Mouse (Mus musculus) adrenal gland, postnatal 10 days (tissue): ENCODE data around the gene Bcl10. TPM values are rescaled to one million over a fixed set of nuclear protein-coding genes. Genes with fewer than 3 reads are reported as not detected.
"Not testable (repeated sequence)": the region's sequence is repeated elsewhere in the genome, so short reads cannot be mapped to it uniquely, and the experiment has no call there.

Source experiments
- DNase-seq: peaks from one replicate; pipeline ENCODE4 v3.0.0; 2021; ENCODE audit warnings: mixed read lengths
- long read RNA-seq, 2 experiments: library from polyadenylated mRNA; stranded (forward); transcript quantifications; one replicate each; pipeline ENCODE4 v2.0.0; 2021
- total RNA-seq, 2 experiments: library from RNA; stranded (reverse); gene quantifications; 2 replicates each; pipeline ENCODE4 v1.2.3; 2021

Bcl10 gene
- total RNA-seq: 10 to 100 TPM; 24.3 to 25.5 TPM
- long read RNA-seq, experiment 1, transcript Bcl10-201 (3 exons, 1,949 nt): major isoform, 66 of 66 reads
- long read RNA-seq, experiment 1, partial matches to known transcripts: 0 of 66 reads
- long read RNA-seq, experiment 1, other reads (novel, unspliced or antisense): 0 of 66 reads
- long read RNA-seq, experiment 2, transcript Bcl10-201 (3 exons, 1,949 nt): major isoform, 20 of 24 reads
- long read RNA-seq, experiment 2, partial matches to known transcripts: 3 of 24 reads
- long read RNA-seq, experiment 2, other reads (novel, unspliced or antisense): 1 of 24 reads

DNA sequence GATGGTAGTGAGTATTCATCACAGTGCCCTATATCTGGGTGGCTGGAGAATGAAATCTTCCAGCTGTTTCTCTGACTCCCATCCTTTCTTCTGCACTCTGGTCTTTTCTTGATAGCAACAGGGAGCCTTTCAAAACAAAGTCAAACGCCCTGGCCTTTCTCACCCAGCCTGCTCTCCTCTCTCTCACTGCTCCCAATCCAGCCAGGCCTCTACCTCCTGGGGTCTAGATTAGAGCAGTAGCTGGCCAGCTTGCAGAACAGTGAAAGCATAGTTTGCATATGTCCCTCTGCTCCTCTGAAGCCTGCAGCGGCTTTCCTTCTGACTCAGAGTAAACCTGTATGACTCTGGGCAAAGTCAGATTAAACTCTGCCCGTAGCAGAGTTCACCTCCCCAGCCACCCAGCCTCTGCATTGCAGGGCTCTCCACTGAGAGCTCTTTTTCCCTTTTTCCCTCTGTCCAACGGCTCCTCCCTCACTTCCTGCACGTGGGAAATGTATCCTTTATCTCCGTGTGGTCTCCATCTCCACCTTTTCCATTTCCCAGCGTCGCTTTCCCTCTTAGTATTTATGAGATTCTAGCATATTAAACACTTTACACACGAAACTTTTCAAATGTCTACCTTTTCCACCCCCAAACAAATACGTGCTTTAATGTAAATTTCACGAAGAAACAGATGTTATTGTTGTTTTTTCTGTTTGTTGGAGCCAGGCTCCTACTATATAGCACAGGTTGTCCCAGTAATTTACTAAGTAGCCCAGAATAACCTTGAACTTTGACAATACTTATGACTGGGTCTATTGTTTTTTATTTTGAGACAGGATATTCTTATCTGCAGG lies at the start of gene Bcl10:
TSS of gene Bcl10 (plus strand) at position 786 of the 836 bp plus-strand sequence.
- DNase-seq: no peak

DNA sequence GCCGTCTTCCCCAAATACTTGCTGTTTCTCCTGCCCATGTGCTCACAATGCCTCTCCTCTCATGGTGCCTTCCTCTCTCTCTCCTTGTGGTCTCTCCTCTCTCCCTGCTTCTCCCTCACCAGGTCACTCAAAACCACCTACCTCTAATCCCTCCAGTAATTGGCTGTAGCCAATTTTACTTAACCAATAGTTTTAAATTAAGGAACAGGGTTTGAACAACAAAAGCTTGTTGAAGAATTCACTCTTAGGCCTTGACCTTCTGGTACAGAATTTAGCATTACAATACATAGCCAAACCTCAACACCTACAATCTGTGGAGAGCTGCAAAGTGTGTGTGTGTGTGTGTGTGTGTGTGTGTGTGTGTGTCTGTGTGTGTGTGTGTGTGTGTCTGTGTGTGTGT lies 49.3 kb upstream of the Bcl10 start:
- no peak for DNase-seq

DNA sequence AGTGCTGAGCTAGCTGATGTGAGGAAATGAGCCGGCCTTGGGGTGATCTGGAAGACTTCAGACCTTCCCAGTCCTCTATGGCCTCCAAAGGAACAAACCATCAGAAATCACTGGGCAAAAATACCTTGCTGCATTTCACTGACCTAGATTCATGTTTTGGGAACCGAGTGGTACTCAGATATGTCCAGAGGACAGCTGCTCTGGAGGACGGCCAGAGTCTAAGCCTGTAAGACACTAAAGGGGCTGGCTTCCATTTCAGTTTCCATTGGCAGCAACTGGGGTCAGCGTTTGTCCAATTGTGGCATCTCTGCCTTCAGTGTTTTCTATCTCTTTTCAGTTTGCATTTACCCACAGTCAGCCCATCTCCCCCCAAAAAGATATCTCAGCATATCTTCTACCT lies 48.5 kb upstream of the Bcl10 start:
- DNase-seq: no peak

DNA sequence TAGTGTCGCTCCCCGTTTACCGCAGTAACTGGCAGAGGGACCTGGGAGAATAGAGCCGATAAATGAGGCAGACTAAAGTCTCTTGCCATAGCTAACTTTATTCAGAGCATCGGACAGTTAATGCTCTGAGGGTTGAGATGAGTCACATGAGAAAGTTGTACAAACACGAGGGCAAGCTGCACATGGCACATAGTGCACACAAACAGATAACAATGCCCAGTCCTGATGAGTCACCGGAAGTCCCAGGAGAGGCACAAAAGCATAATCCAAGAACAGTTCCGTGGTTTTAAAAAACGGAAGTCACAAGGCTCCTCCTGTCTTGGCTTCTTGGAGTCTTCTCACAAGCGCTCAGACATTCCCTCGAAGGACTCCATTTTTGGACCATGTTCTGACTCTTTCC lies 46.5 kb upstream of the Bcl10 start:
- no peak for DNase-seq

DNA sequence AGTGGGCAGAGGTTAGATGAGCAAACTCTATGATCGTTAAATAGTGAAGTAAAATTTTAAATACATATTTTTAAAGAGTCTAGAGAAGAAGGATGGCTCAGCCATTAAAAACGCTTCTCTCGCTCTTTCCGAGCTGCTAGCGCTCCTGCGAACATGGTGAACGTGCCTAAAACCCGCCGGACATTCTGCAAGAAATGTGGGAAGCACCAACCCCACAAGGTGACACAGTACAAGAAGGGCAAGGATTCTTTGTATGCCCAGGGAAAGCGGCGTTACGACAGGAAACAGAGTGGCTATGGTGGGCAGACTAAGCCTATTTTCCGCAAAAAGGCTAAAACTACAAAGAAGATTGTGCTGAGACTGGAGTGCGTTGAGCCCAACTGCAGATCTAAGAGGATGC lies 43.7 kb upstream of the Bcl10 start:
- not testable (repeated sequence) for DNase-seq

DNA sequence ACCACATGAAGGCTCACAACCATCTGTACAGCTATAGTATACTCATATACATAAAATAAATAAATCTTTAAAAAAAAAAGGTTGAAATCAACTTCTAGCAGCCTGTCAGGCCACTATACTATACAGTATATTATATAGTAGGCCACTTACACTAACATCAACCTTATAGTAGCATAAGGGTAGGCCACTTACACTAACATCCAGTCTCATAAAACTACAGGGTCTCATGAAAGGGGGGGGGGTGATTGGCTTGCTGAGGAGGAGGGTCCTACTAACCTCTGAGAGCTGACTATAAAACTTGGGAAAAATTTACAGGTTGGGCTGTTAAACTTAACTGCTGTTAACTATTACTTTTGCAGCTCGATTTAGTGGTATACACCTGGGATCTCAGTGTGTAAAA lies 42.3 kb upstream of the Bcl10 start:
- DNase-seq: no peak

DNA sequence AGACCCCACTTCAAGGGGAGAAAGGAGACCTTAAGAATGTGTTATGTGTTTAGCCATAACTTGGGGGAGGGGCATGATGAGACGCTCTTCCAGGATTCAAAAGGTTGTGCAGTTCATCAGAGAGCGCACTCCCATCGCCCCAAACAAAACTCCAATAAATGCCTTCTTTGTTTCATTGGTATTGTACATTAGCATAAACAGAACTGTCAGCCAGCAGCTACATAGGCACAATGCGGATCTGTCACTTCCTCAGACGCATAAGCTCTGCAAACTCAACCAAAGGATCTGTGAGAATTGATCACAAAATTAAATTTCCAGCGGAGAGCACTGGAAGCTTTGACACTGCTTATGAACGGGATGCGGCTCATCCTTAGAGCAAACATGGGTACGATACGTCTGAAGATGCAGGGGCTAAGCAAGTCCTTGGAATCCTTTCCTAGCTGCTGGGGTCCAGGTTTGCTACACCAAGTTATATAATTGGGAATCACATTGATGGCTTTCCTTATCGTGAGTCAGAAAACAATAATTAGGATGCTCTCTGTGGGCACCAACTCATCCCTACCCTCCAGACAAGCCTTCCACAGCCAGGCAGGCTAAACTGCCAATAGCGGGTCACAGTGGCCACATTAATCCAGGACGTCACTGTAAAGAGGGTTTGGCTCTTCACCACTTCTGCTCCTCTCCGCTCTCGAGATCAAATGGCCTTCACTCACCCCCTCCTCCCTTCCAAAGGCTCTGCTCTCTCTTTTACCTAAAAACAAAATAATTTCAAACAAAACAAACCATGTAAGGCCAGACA lies 40.3 kb upstream of the Bcl10 start:
- DNase-seq: no peak

DNA sequence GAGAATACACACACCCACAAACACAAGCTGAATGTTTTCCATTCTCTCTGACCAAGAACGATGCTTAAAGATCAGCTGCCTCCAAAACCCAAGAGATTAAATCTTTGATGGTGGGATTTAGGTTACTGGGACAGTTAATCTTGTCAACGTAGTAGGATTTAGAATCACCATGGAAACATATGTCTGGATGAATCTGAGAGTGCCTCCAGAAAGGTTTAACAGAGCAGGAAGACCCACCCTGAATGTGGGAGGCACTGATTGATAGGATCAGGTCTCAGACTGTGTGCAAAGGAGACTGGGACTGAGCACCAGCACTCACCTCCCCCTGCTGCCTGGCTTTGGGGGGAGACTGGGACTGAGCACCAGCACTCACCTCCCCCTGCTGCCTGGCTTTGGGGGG lies 39.4 kb upstream of the Bcl10 start:
- DNase-seq: no peak

DNA sequence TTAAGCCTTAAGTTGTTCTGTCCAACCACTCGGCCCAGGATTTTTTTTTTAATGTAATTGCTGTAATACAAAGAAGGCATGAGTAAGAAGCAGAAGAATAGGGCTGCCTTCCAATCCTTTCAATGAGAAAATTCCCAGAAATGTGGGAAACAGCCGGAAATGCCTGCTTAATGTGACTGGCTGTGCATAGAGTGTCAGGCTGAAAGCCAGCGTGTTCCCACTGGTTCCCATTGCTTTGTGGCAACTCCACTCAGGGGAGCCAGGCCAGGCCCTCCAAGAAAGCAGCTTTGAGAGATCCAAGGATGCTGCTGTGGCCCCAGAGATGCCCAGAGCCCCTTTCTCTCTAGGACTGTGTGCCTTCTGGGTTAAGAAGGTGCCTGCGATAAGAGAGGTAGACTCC lies 37.2 kb upstream of the Bcl10 start:
- DNase-seq: no peak

DNA sequence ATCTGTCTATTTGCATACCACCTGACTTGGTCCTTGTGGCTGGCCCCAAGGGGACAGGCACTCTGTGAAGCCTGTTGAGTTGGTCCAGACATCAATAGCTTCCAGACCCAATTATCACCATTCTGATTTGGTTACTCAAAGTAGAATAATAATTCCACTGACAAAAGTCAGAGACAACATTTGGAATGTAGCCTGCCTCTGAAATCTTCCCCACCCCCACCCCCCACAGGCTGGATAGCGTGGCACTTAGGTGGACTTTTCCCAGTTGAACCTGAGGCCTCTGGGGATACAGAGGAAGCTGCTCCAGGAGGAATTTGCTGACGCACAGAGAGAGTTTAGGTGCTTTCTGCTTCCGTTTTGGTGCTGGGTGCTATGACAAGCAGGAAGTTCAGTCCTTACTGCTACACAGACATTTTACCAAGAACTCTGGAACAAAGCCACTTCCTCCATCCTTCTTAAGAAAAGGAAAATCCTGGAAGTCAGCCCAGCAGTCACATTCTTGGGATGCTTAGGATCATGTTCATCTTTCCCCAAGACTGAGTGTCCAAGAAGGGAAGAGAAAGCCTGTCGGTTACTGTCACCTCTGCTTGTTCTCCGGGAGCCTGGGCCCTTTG lies 36.6 kb upstream of the Bcl10 start:
- DNase-seq: no peak

DNA sequence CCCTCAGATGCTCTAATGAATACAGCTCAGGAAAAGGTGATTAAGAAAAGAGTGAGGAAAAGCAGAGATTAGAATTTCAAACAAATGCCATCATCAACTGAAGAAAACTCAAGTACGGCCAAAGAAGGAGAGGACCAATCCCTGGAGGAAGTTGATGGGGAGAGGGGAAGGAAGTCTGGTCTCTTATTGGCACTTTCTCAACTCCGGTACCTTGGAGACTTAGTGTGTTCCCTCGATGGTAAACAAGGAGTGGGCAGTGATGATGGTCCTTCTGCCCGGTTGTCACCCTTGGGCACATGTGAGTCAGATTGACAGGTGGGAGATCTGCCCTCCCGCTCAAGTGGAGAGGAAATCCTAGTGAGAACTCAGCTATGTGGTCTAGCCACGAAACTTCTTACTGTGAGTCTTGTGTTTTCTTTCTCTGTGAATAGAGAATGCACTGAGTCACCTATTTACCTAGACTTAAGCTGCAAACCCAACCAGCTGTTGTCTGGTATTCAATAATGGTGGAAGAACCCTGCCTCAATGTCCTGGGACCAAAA lies 35.1 kb upstream of the Bcl10 start:
- DNase-seq: no peak

DNA sequence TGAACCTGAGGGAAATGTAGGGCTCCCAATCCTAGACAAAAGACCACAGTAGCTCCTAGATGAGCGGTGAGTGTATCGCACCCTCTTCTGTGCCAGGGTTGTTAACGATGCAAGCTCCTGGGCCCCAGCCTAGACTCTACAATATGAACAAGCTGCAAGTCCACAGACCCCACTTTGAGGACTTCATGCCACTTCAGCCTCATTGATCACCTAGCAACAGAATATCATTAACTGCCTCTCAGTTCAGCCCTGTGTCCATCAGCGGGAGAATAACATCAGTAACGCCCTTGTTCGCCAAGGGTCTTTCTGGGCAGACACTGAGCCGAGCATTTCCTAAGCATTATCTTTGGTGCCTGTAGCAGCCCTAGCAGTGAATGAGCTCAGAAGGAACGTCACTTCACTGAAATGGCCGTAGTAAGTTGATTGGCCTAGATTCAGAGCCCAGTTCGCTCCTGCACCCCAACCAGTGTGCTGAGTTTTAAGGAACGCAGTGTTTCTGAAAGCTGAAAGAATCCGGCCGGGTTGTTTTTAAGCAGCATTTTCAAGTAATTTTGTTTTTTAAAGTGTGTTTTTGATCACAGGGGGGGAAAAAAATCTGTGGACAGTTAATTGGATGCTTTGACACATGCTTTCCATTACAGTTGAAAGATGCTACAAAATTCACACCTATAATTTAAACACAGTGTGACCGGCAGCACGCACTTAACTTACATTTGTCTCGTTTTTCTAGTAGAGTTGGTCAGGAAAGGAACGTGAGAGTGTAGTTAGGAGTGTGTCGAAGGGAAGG lies 32.1 kb upstream of the Bcl10 start:
- no peak for DNase-seq

DNA sequence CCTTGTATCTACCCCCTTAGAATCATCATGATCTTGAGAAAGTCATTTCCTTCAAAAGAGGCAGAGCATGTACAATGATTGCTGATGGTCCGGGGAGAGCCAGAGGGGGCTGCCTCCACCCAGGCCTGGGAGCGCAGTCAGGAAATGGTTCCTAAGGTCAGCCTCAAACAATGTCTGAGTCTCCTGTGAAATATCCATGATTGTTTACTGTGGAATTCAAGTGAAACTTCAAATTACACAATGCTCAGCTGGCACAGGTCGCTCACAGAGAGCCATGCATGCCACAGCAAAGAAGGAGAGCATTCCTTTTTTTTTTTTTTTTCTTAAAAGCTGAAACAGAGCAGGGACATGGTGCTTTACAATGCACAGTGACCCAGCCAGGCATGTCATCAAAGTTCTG lies 30.2 kb upstream of the Bcl10 start:
- no peak for DNase-seq

DNA sequence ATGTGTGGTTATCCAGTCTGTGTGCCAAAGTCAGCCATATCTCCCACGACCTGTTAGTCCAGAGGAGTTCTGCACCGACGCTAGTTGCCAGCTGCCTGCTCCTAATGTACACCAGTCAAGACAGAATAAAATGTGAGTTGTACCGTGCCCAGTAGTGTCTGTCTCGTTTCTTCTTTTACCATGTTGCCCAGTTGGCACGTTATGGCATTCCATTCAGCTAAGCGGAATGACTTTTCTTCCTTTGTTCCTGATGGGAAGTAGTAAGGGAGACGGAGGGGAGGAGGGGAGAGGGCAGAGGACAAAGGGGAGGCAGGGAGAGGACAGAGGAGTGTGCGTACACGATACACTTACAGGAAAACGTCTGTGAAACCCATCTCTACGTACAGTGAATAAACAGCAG lies 28.5 kb upstream of the Bcl10 start:
- DNase-seq: no peak

DNA sequence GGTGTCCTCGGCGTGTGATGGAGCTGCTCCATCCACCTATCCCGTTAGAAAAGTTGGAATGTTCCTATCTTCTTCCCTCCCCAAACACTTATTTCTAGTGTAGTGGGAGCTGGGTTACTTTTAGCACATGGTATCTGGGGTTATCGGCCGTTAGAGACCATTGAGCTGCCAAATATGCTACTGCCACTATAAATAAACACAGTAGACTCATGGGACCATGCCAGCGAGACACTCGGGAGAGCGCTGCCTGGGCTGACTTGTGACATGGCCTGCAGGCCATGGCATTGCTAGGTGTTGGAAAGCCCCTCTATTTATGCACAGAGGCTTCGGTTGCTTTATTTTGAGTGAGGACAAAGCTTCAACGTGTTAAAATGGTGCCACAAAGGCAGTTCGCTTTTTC lies 24.9 kb upstream of the Bcl10 start:
- DNase-seq: peak; percentile 46

DNA sequence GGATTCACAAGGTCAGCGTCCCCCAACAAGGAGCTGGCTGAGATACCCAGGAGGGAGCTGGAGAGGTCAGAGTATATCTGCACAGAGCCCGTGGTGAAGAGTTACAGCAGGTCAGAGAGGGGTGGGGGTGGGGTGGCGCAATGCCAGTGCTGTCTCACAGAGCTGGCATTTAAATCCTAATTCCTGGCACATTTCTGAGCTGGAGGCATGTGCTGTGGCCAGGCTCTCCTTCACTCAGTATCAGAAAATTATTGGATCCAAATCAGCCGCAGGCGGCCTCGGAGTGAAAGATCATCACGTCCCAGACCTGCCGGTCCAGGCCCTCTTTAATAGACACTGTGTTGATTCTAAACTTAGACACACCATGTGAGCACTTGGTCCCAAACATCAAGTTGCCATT lies 22.8 kb upstream of the Bcl10 start:
- no peak for DNase-seq

DNA sequence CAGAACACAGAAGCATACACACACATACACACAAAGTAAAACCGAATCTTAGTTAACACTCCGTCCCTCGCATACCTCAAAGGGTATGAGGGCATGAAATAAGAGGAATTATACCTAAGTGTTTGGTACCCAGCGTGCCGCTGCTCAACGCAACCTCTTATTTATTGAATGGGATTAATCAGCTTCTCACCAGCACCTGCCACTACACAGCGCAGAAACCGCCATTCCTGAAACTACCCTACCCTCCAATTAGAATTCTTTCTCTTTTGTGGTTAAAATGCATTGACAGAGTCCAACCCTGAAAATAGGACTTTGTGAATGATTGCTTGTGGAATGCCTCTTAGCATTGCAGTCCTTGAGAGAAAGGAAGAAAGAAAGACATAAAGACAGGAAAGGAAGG lies 19.1 kb upstream of the Bcl10 start:
- no peak for DNase-seq

DNA sequence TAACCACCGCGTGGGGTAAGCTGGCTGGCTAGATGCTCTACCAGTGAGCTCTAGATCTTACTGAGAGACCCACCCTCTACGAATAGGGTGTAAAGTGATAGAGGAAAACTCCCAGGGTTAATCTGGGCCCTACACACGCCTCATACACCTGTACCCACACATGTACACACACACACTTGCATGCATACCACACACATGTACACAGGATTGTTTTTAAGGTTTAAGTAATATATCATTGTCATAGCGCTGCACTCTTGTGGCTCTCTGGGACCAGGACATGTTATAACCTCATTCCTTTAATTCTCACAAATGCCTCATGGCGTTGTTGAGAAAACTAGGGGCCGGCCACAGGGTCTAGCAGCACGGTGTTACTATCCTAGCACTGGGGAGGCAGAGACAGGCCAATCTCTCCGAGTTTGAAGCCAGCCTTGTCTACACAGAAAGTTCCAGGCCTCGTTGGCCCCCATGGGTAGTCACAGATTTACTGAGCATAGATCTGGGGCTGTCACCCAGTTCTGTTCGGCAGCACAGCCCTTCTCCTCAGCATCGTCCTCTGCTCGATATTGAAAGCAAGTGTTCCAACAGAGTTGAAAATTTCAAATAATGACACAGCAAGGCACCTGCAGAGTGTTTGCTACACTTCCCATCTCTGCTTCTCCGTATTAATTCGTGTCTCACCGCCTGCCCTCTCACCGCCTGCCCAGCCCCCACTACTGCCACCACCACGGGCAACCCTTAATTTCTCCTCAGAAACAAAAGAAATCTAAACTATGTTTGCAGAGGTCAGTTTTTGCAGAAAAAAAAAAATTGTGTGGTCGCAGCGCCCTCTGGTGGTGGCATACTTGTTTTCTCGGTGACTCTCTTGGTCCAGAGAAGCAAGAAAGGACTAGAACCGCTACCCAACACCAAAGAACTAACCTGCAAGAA lies 17.5 kb upstream of the Bcl10 start:
- peak; percentile 79 for DNase-seq

DNA sequence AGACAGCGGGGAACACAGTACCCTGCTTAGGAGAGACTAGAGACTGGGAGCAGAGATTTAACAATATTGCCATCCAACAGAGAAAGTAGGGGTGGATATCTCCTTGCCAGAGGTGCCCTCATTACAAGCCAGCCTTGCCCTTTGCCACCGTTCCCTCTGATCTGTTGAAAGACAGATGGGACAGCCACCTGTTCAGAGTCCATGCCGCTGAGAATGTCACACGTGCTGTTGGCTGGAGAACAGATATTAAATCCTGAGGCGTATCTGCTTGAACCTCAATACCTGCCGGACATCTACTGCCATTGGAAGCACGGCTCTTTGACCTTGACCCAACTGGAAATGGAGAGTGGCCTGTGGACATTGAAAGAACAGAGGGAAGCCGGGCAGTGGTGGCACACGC lies 16.0 kb upstream of the Bcl10 start:
- DNase-seq: no peak

DNA sequence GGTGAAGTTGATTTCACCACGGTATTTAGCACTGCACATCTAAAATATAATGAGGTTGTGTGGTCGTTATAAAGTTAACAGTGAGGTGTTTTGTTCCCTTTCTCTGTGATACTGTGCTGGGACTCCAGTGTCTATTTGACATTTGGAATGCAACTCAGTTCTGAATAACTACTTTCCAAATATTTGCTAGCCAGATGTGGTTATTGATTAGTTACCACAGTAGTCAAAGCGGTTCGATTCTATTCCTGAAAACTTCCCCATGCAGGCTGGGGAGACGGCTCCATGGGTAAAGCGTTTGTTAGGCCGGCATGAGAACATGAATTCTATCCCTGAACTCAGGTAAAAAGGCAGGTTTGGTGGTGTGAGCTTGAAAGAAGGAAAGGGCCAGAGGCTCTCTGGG lies 10.1 kb upstream of the Bcl10 start:
- no peak for DNase-seq
